Mouse (Mus musculus) cortical plate, adult 2 months (tissue): ENCODE measurements around the gene Osbpl9.

Experiments used
- CTCF ChIP-seq: fragments of 200-500 bp; IDR thresholded peaks from 2 replicates; pipeline ENCODE4 v1.5.1; 2011; ENCODE audit warnings: mild to moderate bottlenecking, control low read depth, low read length; ENCODE audit not compliant: insufficient read depth; ENCODE audit errors: extremely low read depth
- POLR2A ChIP-seq: fragments of 200-500 bp; IDR thresholded peaks from 2 replicates; pipeline ENCODE4 v1.6.1; 2011; ENCODE audit warnings: mild to moderate bottlenecking, low read length, control low read depth; ENCODE audit not compliant: insufficient read depth; ENCODE audit errors: extremely low read depth

- TF ChIP-seq POLR2A (no peak), CTCF (no peak)
Observed at GRCm38 (mm10) chr4:109048258-109048657, 153.8 kb downstream of the Osbpl9 start.
